Mouse (Mus musculus): ENCODE measurements at regions not wholly inside any gene's neighbourhood (a gene's known extent, or its start where the extent isn't known, plus 50 kb on each side); places are given as distances from the start of the nearest gene placed in this dataset.
A peak's percentile ranks its signal among the peaks of the same experiment; 100 is the strongest.

GRCm38 (mm10) chr13:41694749-41695419 lies 89.2 kb downstream of the Tmem170b start:
- no peak for DNase-seq (ENCODE audit: low read depth, low spot score)

- no peak for DNase-seq (ENCODE audit: low read depth, low spot score)
Observed at GRCm38 (mm10) chr13:41696767-41697445, 91.2 kb downstream of the Tmem170b start.

GRCm38 (mm10) chr13:41701345-41701744 lies 95.6 kb downstream of the Tmem170b start:
- DNase-seq (ENCODE audit: low read depth, low spot score), result no peak

GRCm38 (mm10) chr13:41701829-41702231 lies 96.1 kb downstream of the Tmem170b start:
- no peak for DNase-seq (ENCODE audit: low read depth, low spot score)

- DNase-seq (ENCODE audit: low read depth, low spot score), result no peak
Observed at GRCm38 (mm10) chr13:41703196-41703595, 97.5 kb downstream of the Tmem170b start.

GRCm38 (mm10) chr13:41703618-41704017 lies 97.9 kb downstream of the Tmem170b start:
- DNase-seq (ENCODE audit: low read depth, low spot score), result no peak

GRCm38 (mm10) chr13:41704806-41705205 lies 99.1 kb downstream of the Tmem170b start:
- no peak for DNase-seq (ENCODE audit: low read depth, low spot score)

- peak; percentile 35 for DNase-seq (ENCODE audit: low read depth, low spot score)
Observed at GRCm38 (mm10) chr13:41705636-41706035, 99.9 kb downstream of the Tmem170b start.

GRCm38 (mm10) chr13:41707811-41708210 lies 102.1 kb downstream of the Tmem170b start:
- no peak for DNase-seq (ENCODE audit: low read depth, low spot score)

- no peak for DNase-seq (ENCODE audit: low read depth, low spot score)
Observed at GRCm38 (mm10) chr13:41709071-41709470, 103.4 kb downstream of the Tmem170b start.

GRCm38 (mm10) chr13:41709475-41710227 lies 103.9 kb downstream of the Tmem170b start:
- DNase-seq (ENCODE audit: low read depth, low spot score), result peak; percentile 82

GRCm38 (mm10) chr13:41712616-41713015 lies 106.9 kb downstream of the Tmem170b start:
- no peak for DNase-seq (ENCODE audit: low read depth, low spot score)
